Mouse (Mus musculus): ENCODE results near the gene Vmn1r189.

DNA sequence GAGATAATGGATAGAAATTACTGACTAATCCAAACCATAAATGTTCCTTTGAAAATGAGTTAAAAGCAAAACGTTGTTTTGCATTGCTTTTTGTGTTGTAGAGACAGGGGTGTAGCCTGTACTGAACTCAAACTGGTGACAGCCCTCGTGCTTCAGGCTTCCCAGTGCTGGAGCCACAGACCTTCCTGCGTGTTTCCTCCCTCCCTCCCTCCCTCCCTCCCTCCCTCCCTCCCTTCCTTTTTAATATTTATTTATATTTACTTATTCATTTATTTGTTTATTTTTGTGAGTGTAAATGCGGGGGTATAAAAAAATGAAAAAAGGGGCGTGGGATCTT, 54.1 kb downstream of the Vmn1r189 start:
- no peak for TF ChIP-seq CTCF (IDR thresholded peaks at IDR 0.05; ENCODE audit: extremely low read depth, insufficient read depth, low read length)
- no peak for TF ChIP-seq POLR2A (IDR thresholded peaks at IDR 0.05; ENCODE audit: extremely low read depth, insufficient read depth, low read length)
